Mouse (Mus musculus) neural tube, embryonic 15.5 days (tissue): ENCODE results near the gene Prkca. TPM values are rescaled to one million over a fixed set of nuclear protein-coding genes. Genes with fewer than 3 reads are reported as not detected.

Experiments
- ATAC-seq: fragments of 200-750 bp; cut with Nextera tagmentation; 2 replicates; pipeline ENCODE4 v1.8.0; 2017; ENCODE audit warnings: mild to moderate bottlenecking, moderate TSS enrichment, moderate library complexity; ENCODE audit not compliant: low FRiP score
- H3K27ac ChIP-seq: fragments of 300-500 bp; sonication (generic); replicated peaks from 2 replicates; pipeline ENCODE4 v1.5.1; 2015; ENCODE audit warnings: mild to moderate bottlenecking, inconsistent platforms
- H3K27me3 ChIP-seq: fragments of 300-500 bp; sonication (generic); replicated peaks from 2 replicates; pipeline ENCODE4 v1.6.1; 2015; ENCODE audit warnings: inconsistent platforms
- H3K36me3 ChIP-seq: fragments of 300-500 bp; sonication (generic); 2 replicates; pipeline ENCODE4 v1.6.1; 2015; ENCODE audit warnings: inconsistent platforms
- H3K4me1 ChIP-seq: fragments of 300-500 bp; sonication (generic); 2 replicates; pipeline ENCODE4 v1.6.1; 2015; ENCODE audit warnings: inconsistent platforms
- H3K4me2 ChIP-seq: fragments of 300-500 bp; sonication (generic); 2 replicates; pipeline ENCODE4 v1.6.1; 2015; ENCODE audit warnings: inconsistent platforms, mild to moderate bottlenecking, moderate library complexity
- H3K4me3 ChIP-seq: fragments of 300-500 bp; sonication (generic); replicated peaks from 2 replicates; pipeline ENCODE4 v1.5.1; 2015; ENCODE audit warnings: mild to moderate bottlenecking, inconsistent platforms
- H3K9ac ChIP-seq: fragments of 300-500 bp; sonication (generic); replicated peaks from 2 replicates; pipeline ENCODE4 v1.6.1; 2015; ENCODE audit warnings: mild to moderate bottlenecking, inconsistent platforms
- H3K9me3 ChIP-seq: fragments of 300-500 bp; sonication (generic); replicated peaks from 2 replicates; pipeline ENCODE4 v1.6.1; 2016; ENCODE audit warnings: inconsistent platforms
- WGBS: fragments of 180-500 bp; shearing (Covaris S2); methylation state at CpG from one replicate; pipeline ENCODE4 v1.1.7; 2015; ENCODE audit warnings: mixed read lengths; 5-methylcytosine and 5-hydroxymethylcytosine counted together
- polyA plus RNA-seq: library from polyadenylated mRNA; unstranded; fragments of >200 nt; fragmentation: Nextera tagmentation; extraction: Ambion mirVana; gene quantifications from 2 replicates; pipeline ENCODE4 v1.2.1, GENCODE M21; 2015

Gene Prkca
- 9.1 and 10.6 TPM in 2 replicates for polyA plus RNA-seq

- ATAC-seq: peak; percentile 96
- no peaks in the 10 kb centered on the region for H3K27me3 ChIP-seq
- under 1% methylated on average over 50 of the region's 63 CpGs for WGBS
Measured at GRCm38 (mm10) chr11:108343789-108344462, at the start of gene Prkca. Gene Prkca, minus strand, starts transcription at chr11:108343928.

GRCm38 (mm10) chr11:108385666-108386024 is 41.9 kb upstream of the Prkca start:
- Histone ChIP-seq H3K4me1 (peaks cover 5% of the 10 kb centered on the region), H3K9ac (no peak overlapping the region), H3K4me3 (no peak overlapping the region), H3K4me2 (no peak overlapping the region), H3K27ac (no peak overlapping the region), H3K36me3 (no peaks in the 10 kb centered on the region), H3K27me3 (no peaks in the 10 kb centered on the region), H3K9me3 (no peaks in the 10 kb centered on the region)
- ATAC-seq: no peak
- 83% methylated on average over 1 of the region's 1 CpGs for whole genome bisulfite sequencing

More at GRCm38 (mm10) chr11:108343789-108344462, at the start of gene Prkca:
- H3K4me1 ChIP-seq: peaks cover 26% of the 10 kb centered on the region
- H3K9ac ChIP-seq: peak within 1 kb of the TSS; percentile 81
- H3K4me3 ChIP-seq: peak within 1 kb of the TSS; percentile 82
- H3K27ac ChIP-seq: peak within 1 kb of the TSS; percentile 93
- H3K36me3 ChIP-seq: no peaks in the 10 kb centered on the region
- H3K9me3 ChIP-seq: no peaks in the 10 kb centered on the region
- H3K4me2 ChIP-seq: peak within 1 kb of the TSS; percentile 98

DNA sequence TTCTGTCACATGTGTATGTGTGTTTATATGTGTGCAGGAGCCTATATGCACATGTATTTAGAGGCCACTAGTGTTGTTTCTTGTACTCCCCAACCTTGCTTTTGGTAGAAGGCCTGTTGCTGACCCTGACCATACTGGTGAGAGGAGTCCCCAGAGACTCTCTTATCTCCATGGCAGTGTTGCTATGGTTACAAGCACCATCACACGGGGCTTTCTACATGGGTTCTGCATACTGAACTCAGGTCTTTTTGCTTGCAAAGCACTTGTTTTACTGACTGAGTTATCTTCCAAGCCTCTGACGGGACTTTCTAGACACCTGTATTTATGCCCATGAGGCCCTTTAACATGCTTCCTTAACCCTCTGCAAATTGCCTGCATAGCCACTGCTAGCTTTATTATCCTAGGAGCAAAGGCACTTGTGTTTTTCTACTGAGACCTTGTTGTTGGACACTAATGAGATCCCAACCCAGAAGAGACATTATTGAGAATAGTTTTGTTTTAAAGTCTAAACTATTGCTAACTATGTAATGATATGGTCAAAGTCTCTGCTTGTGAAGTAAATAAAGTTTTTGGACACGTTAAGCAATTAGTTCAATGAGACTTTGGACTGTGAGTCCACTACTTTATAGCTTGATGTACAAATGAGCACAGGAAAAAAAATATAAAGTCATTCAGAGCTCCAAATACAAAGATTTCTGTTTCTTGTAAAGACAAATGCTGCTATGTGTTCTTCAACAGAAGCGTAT is 41.4 kb upstream of the Prkca start:
- no peaks in the 10 kb centered on the region for H3K27me3 ChIP-seq
- no peak overlapping the region for H3K4me3 ChIP-seq
- H3K36me3 ChIP-seq: no peaks in the 10 kb centered on the region
- no peak overlapping the region for H3K4me2 ChIP-seq
- no peak overlapping the region for H3K9ac ChIP-seq
- no peak for ATAC-seq
- H3K27ac ChIP-seq: no peak overlapping the region
- 48% methylated on average over 4 of the region's 4 CpGs for WGBS
- H3K9me3 ChIP-seq: no peaks in the 10 kb centered on the region
- peaks cover 5% of the 10 kb centered on the region for H3K4me1 ChIP-seq

DNA sequence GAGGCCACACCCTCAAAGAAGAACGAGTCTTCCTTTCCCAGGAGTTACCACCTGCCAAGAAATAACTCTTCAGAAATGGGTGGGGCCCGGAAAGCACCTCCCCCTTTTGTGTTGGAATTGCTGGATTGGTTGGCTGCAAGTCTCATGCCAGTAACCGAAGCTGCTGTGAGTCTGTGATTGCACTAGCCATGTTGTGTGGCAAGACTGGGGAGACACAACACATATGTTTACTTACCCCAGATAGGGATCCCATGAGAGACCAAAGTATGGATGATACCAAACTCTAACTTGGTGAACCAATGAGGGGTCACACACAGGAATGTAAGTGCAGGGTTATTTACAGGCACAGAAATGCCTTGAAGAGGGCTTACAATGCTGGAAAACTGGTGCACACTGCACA is 38.9 kb upstream of the Prkca start:
- H3K9me3 ChIP-seq: no peaks in the 10 kb centered on the region
- WGBS: 78% methylated on average over 3 of the region's 3 CpGs
- H3K36me3 ChIP-seq: no peaks in the 10 kb centered on the region
- H3K27ac ChIP-seq: no peak overlapping the region
- H3K27me3 ChIP-seq: no peaks in the 10 kb centered on the region
- ATAC-seq: no peak
- H3K4me3 ChIP-seq: no peak overlapping the region
- H3K4me1 ChIP-seq: peaks cover 8% of the 10 kb centered on the region
- no peak overlapping the region for H3K9ac ChIP-seq
- H3K4me2 ChIP-seq: no peak overlapping the region

GRCm38 (mm10) chr11:108378363-108378751 is 34.6 kb upstream of the Prkca start:
- Histone ChIP-seq H3K4me1 (peaks cover 6% of the 10 kb centered on the region; the same call in 1 of the 2 replicates), H3K9ac (no peak overlapping the region), H3K4me2 (no peak overlapping the region), H3K4me3 (no peak overlapping the region), H3K9me3 (no peaks in the 10 kb centered on the region), H3K27me3 (no peaks in the 10 kb centered on the region), H3K27ac (no peak overlapping the region), H3K36me3 (no peaks in the 10 kb centered on the region)
- ATAC-seq: 0 out of 2 replicates have a peak, but pooled peaks have one; percentile 31
- 84% methylated on average over 4 of the region's 4 CpGs for WGBS

- H3K27ac ChIP-seq: peak overlapping the region; percentile 58; the same call in 1 of the 2 replicates
- peak overlapping the region; percentile 40 for H3K4me2 ChIP-seq
- 29% methylated on average over 19 of the region's 19 CpGs for WGBS
- H3K27me3 ChIP-seq: no peaks in the 10 kb centered on the region
- peak; percentile 87 for ATAC-seq
- H3K9ac ChIP-seq: no peak overlapping the region
- peaks cover 6% of the 10 kb centered on the region; the same call in 1 of the 2 replicates for H3K4me1 ChIP-seq
- H3K36me3 ChIP-seq: no peaks in the 10 kb centered on the region
- H3K9me3 ChIP-seq: no peaks in the 10 kb centered on the region
- H3K4me3 ChIP-seq: no peak overlapping the region
Measured at GRCm38 (mm10) chr11:108377680-108378362, 34.1 kb upstream of the Prkca start.

DNA sequence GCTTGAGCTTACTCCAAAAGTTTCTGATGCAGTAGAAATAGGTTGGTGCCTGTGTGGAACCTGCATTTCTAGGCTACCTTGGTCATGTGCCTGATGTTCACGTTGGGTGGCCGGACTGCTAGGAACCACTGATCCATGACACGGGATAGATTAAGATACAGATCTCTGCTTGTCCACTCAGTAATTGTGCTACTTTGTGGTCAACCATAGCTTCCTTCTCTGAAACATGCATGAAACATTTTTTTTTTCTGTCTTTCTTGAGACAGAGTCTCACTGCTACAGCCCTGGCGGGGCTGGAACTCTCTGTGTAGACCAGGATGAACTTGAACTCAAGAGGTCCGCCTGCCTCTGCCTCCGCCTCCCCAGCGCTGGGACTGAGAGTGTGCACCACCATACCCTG is 33.1 kb upstream of the Prkca start:
- 92% methylated on average over 7 of the region's 7 CpGs for WGBS
- H3K9me3 ChIP-seq: no peaks in the 10 kb centered on the region
- H3K27ac ChIP-seq: no peak overlapping the region
- ATAC-seq: no peak
- H3K4me3 ChIP-seq: no peak overlapping the region
- no peak overlapping the region for H3K4me2 ChIP-seq
- no peaks in the 10 kb centered on the region for H3K36me3 ChIP-seq
- H3K27me3 ChIP-seq: no peaks in the 10 kb centered on the region
- H3K4me1 ChIP-seq: peaks cover 6% of the 10 kb centered on the region; the same call in 1 of the 2 replicates
- H3K9ac ChIP-seq: no peak overlapping the region

GRCm38 (mm10) chr11:108367046-108367445 is 23.3 kb upstream of the Prkca start:
- Histone ChIP-seq H3K4me1 (no peaks in the 10 kb centered on the region), H3K4me3 (no peak overlapping the region), H3K27ac (no peak overlapping the region), H3K9me3 (no peaks in the 10 kb centered on the region), H3K4me2 (no peak overlapping the region), H3K9ac (no peak overlapping the region), H3K36me3 (no peaks in the 10 kb centered on the region), H3K27me3 (no peaks in the 10 kb centered on the region)
- WGBS: 91% methylated on average over 1 of the region's 1 CpGs
- no peak for ATAC-seq

DNA sequence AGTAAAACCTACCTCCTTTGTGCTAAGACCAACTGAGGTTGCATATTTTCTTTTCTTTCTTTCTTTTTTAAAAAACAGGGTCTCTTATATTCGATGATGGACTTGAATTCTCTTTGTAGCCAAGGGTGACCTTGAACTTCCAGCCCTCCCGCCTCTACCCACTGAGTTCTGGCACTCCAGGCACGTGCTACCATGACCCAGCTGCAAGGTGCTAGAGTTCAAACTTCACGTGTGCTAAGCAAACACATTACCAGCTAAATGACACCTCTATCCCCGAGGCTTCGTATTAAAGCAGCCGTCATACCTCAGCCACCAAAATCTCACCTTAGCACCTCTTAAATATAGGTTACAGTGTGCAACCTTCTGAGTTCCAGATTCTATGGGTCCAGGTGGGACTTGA is 21.9 kb upstream of the Prkca start:
- Histone ChIP-seq H3K27me3 (no peaks in the 10 kb centered on the region), H3K4me3 (no peak overlapping the region), H3K4me2 (no peak overlapping the region), H3K9ac (no peak overlapping the region), H3K36me3 (no peaks in the 10 kb centered on the region), H3K4me1 (no peaks in the 10 kb centered on the region), H3K27ac (no peak overlapping the region), H3K9me3 (no peaks in the 10 kb centered on the region)
- ATAC-seq: no peak
- WGBS: 78% methylated on average over 7 of the region's 7 CpGs

- Histone ChIP-seq H3K27me3 (no peaks in the 10 kb centered on the region), H3K4me2 (no peak overlapping the region), H3K27ac (no peak overlapping the region), H3K4me1 (no peaks in the 10 kb centered on the region), H3K36me3 (no peaks in the 10 kb centered on the region), H3K9ac (no peak overlapping the region), H3K9me3 (no peaks in the 10 kb centered on the region), H3K4me3 (no peak overlapping the region)
- WGBS: 61% methylated on average over 7 of the region's 7 CpGs
- no peak for ATAC-seq
Measured at GRCm38 (mm10) chr11:108364945-108365589, 21.3 kb upstream of the Prkca start.

GRCm38 (mm10) chr11:108363991-108364390 is 20.3 kb upstream of the Prkca start:
- ATAC-seq: no peak
- Histone ChIP-seq H3K9me3 (no peaks in the 10 kb centered on the region), H3K36me3 (no peaks in the 10 kb centered on the region), H3K27me3 (no peaks in the 10 kb centered on the region), H3K4me3 (no peak overlapping the region), H3K9ac (no peak overlapping the region), H3K4me2 (no peak overlapping the region), H3K27ac (no peak overlapping the region), H3K4me1 (no peaks in the 10 kb centered on the region)
- 89% methylated on average over 4 of the region's 4 CpGs for WGBS
